Mouse (Mus musculus) testis, adult 2 months (tissue): ENCODE data around the gene Mast4. TPM values are rescaled to one million over a fixed set of nuclear protein-coding genes. Genes with fewer than 3 reads are reported as not detected.
"Not testable (repeated sequence)": the region's sequence is repeated elsewhere in the genome, so short reads cannot be mapped to it uniquely, and the experiment has no call there.

ENCODE experiments used
- H3K27ac ChIP-seq: fragments of 200-500 bp; 2 replicates; pipeline ENCODE4 v1.5.1; 2012; ENCODE audit warnings: low read depth, low read length; ENCODE audit not compliant: control insufficient read depth, insufficient read depth
- H3K27me3 ChIP-seq: fragments of 200-500 bp; 2 replicates; pipeline ENCODE4 v1.6.1; 2012; ENCODE audit warnings: mild to moderate bottlenecking, low read length, moderate library complexity; ENCODE audit not compliant: control insufficient read depth, insufficient read depth
- H3K36me3 ChIP-seq: fragments of 200-500 bp; 2 replicates; pipeline ENCODE4 v1.6.1; 2012; ENCODE audit warnings: mild to moderate bottlenecking, low read length; ENCODE audit not compliant: control insufficient read depth, insufficient read depth
- H3K4me1 ChIP-seq: fragments of 200-500 bp; 2 replicates; pipeline ENCODE4 v1.6.1; 2012; ENCODE audit warnings: low read length; ENCODE audit not compliant: control insufficient read depth, insufficient read depth
- H3K4me3 ChIP-seq: fragments of 200-500 bp; 2 replicates; pipeline ENCODE4 v1.5.1; 2012; ENCODE audit warnings: low read depth, mild to moderate bottlenecking, low read length, moderate library complexity, mixed read lengths; ENCODE audit not compliant: control insufficient read depth
- CTCF ChIP-seq: fragments of 200-500 bp; IDR thresholded peaks from 2 replicates; pipeline ENCODE4 v1.5.1; 2012; ENCODE audit warnings: low read depth, mild to moderate bottlenecking, inconsistent platforms, low read length, moderate library complexity; ENCODE audit not compliant: control insufficient read depth, insufficient read depth, insufficient replicate concordance
- POLR2A ChIP-seq: fragments of 200-500 bp; IDR thresholded peaks from 2 replicates; pipeline ENCODE4 v1.6.1; 2012; ENCODE audit warnings: low read depth, mild to moderate bottlenecking, inconsistent platforms, low read length, moderate library complexity; ENCODE audit not compliant: control insufficient read depth
- polyA plus RNA-seq: library from polyadenylated mRNA; depleted of rRNA; stranded (reverse); fragments of >200 nt; gene quantifications from 2 replicates; pipeline ENCODE4 v1.2.3, GENCODE M21; 2012

Mast4 gene
- polyA plus RNA-seq, 1 experiment, result 5.3 TPM

- Histone ChIP-seq H3K27me3 (no peaks in the 10 kb centered on the region), H3K4me3 (no peak overlapping the region)
- TF ChIP-seq POLR2A (no peak), CTCF (no peak)
These were observed 601.2 kb downstream of the Mast4 start for GRCm38 (mm10) chr13:102733063-102733462.

GRCm38 (mm10) chr13:102728951-102729350 lies 605.3 kb downstream of the Mast4 start:
- H3K27ac ChIP-seq, H3K36me3 ChIP-seq, H3K4me1 ChIP-seq, H3K4me3 ChIP-seq, H3K27me3 ChIP-seq: not testable (repeated sequence)

More at GRCm38 (mm10) chr13:102733063-102733462, 601.2 kb downstream of the Mast4 start:
- Histone ChIP-seq H3K4me1 (peaks cover 8% of the 10 kb centered on the region), H3K27ac (no peak overlapping the region), H3K36me3 (no peaks in the 10 kb centered on the region)

- Histone ChIP-seq H3K27ac (no peak overlapping the region), H3K4me3 (no peak overlapping the region), H3K36me3 (no peaks in the 10 kb centered on the region), H3K27me3 (no peaks in the 10 kb centered on the region), H3K4me1 (no peaks in the 10 kb centered on the region)
- TF ChIP-seq CTCF, result no peak
- no peak for TF ChIP-seq POLR2A
These were observed 606.3 kb downstream of the Mast4 start for GRCm38 (mm10) chr13:102728035-102728434.

- Histone ChIP-seq H3K27me3 (no peaks in the 10 kb centered on the region), H3K4me1 (no peaks in the 10 kb centered on the region), H3K4me3 (no peak overlapping the region), H3K27ac (no peak overlapping the region), H3K36me3 (no peaks in the 10 kb centered on the region)
- TF ChIP-seq POLR2A, result no peak
- no peak for TF ChIP-seq CTCF
These were observed 607.4 kb downstream of the Mast4 start for GRCm38 (mm10) chr13:102726876-102727275.

- TF ChIP-seq POLR2A, result no peak
- TF ChIP-seq CTCF, result no peak
- Histone ChIP-seq H3K36me3 (no peaks in the 10 kb centered on the region), H3K27ac (no peak overlapping the region), H3K27me3 (no peaks in the 10 kb centered on the region), H3K4me3 (no peak overlapping the region), H3K4me1 (no peaks in the 10 kb centered on the region)
These were observed 608.4 kb downstream of the Mast4 start for GRCm38 (mm10) chr13:102725906-102726305.

GRCm38 (mm10) chr13:102725416-102725815 lies 608.9 kb downstream of the Mast4 start:
- Histone ChIP-seq H3K4me1 (no peaks in the 10 kb centered on the region), H3K27ac (no peak overlapping the region), H3K27me3 (no peaks in the 10 kb centered on the region), H3K36me3 (no peaks in the 10 kb centered on the region), H3K4me3 (no peak overlapping the region)
- no peak for TF ChIP-seq POLR2A
- no peak for TF ChIP-seq CTCF

- Histone ChIP-seq H3K27me3 (no peaks in the 10 kb centered on the region), H3K4me3 (no peak overlapping the region), H3K27ac (no peak overlapping the region), H3K4me1 (no peaks in the 10 kb centered on the region), H3K36me3 (no peaks in the 10 kb centered on the region)
- TF ChIP-seq CTCF, result no peak
- no peak for TF ChIP-seq POLR2A
These were observed 617.3 kb downstream of the Mast4 start for GRCm38 (mm10) chr13:102716973-102717372.

- Histone ChIP-seq H3K4me1 (no peaks in the 10 kb centered on the region; the same call in 1 of the 2 replicates), H3K36me3 (no peaks in the 10 kb centered on the region), H3K27me3 (no peaks in the 10 kb centered on the region), H3K4me3 (no peak overlapping the region), H3K27ac (no peak overlapping the region)
- TF ChIP-seq CTCF, result no peak
- no peak for TF ChIP-seq POLR2A
These were observed 633.6 kb downstream of the Mast4 start for GRCm38 (mm10) chr13:102700744-102701143.
